Mouse (Mus musculus): ENCODE measurements around the gene Tox3.

Tox3 gene

DNA sequence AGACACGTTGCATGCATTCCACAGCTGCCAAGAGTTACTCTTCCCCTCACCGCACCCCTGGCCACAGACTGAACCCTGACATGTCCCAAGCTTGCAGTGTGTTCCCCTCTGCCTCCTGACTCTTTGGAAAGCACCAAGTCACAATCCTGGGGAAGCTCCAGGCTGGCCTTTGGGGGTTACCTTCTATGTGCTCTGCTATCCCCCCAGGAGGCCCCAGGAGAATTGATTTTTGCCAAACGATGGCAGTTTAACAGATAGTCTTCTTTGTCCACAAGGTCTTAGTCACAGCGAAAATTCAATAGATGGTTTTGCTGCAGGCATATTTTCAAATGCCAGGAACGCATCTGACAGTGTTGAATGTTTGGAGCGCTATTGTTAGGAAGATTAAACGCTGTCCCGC, 115.6 kb downstream of the Tox3 start:
- DNase-seq, result no peak

- no peak for DNase-seq
Measured at GRCm38 (mm10) chr8:90224172-90224571, 124.0 kb downstream of the Tox3 start.

GRCm38 (mm10) chr8:90209105-90210037, 138.8 kb downstream of the Tox3 start:
- DNase-seq, result no peak
